Mouse (Mus musculus) kidney, adult 18-20 months (tissue): ENCODE results near the gene Lactbl1.

Experiments
- DNase-seq: peaks from one replicate; pipeline ENCODE4 v3.0.0; 2021

Lactbl1 gene

GRCm38 (mm10) chr4:136685431-136685869 is 63.0 kb downstream of the Lactbl1 start:
- DNase-seq, result no peak

- DNase-seq, result no peak
Observed at GRCm38 (mm10) chr4:136688113-136688512, 65.7 kb downstream of the Lactbl1 start.
